Mouse (Mus musculus) spleen, postnatal 4 days (tissue): ENCODE results near the gene Slc8b1.
A peak's percentile ranks its signal among the peaks of the same experiment; 100 is the strongest.

Experiments
- DNase-seq, 2 experiments: peaks; one replicate each; pipeline ENCODE4 v3.0.0; 2022; ENCODE audit warnings: low spot score in 2 of 2

Gene Slc8b1

GRCm38 (mm10) chr5:120526311-120526710 is 15.3 kb downstream of the Slc8b1 start:
- DNase-seq = no peak

GRCm38 (mm10) chr5:120527296-120527964 is 16.5 kb downstream of the Slc8b1 start:
- no peak for DNase-seq

- DNase-seq = no peak
Observed at GRCm38 (mm10) chr5:120531631-120532030, 20.7 kb downstream of the Slc8b1 start.

- no peak for DNase-seq
Observed at GRCm38 (mm10) chr5:120534071-120534685, 23.2 kb downstream of the Slc8b1 start.

DNA sequence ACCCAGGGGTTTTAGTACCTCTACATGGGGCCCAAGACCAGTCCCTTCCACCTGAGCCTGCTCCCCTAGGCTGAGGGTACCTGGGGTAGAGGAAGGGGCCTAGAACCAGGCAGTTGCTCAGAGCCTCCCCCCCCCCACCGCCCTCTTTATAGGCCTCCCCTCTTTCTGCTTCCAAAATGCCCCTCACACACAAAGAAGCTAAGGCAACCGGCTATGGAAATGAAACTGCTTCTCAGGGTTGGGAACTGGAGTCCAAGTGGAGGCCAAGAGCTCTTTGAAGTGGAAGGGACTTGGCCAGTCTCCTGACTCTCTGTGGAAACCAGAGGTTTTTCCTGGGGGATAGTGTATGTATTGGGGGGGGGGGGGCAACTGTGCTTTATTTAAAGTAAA is 23.7 kb downstream of the Slc8b1 start:
- DNase-seq = no peak

GRCm38 (mm10) chr5:120536046-120536445 is 25.1 kb downstream of the Slc8b1 start:
- DNase-seq = no peak

DNA sequence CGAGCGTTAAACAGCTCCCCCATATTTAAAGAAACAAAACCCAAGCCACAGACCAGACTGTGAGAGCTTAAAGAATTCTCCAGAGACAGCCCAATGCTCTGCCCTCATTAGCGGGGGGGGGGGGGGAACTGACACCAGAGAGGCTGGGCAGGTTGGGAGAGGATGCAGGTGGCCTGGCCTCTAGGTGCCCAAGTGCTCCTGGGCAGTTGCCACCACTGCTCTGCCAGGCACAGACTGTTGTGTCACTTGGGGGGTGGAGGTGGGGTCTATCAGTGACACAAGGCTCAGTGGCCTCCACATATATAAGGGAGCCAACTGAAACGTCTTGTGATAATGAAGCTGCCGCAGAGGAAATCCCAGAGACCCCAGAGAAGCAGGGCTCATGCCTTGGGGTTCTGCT is 25.7 kb downstream of the Slc8b1 start:
- no peak for DNase-seq

DNA sequence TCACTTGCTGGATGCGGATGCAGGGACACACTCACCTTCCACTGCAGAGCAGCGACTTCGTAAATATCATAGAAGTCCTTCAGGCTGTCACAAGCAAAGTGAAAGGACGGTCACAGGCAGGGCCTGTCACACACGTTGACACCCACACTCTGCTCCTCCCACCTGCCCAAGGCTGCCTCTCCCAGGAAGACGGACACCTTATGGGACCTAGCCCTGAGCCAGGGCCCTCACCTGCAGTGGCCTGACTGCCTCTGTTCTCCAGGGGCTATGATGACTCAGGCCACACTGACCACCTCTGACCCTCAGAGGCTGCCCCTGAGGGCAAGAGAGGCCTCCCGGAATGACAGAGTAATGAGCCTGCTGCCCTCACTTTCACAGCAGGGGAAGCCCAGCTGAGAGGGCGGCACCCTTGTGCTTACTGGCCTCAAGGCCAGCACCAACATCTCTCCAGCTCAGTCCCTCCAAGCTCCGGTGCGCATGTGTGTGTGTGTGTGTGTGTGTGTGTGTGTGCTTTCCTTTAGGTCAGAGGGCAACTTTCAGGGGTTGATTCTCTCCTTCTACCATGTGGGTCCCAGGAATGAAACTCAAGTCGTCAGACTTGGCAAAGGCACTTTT is 37.4 kb downstream of the Slc8b1 start:
- DNase-seq = no peak

- no peak for DNase-seq
Observed at GRCm38 (mm10) chr5:120550137-120550536, 39.2 kb downstream of the Slc8b1 start.

DNA sequence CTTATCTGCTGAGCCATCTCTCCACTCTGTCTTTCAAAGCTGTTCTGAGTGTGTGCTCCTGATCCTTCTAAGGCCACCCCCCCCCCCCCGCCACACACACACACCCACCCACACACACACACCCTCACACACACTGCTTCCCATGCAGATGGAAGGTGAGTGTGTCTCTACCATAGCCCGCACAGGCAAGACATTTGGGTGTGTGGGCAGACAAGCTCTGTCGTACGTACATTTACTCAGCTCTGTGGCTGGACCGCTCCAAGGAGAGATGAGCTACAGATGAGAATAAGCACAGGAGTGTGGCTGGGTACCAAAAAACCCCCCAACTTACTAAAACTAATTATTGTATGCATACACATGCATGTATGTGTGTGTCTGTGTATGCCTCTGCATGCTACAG is 39.7 kb downstream of the Slc8b1 start:
- DNase-seq = no peak

DNA sequence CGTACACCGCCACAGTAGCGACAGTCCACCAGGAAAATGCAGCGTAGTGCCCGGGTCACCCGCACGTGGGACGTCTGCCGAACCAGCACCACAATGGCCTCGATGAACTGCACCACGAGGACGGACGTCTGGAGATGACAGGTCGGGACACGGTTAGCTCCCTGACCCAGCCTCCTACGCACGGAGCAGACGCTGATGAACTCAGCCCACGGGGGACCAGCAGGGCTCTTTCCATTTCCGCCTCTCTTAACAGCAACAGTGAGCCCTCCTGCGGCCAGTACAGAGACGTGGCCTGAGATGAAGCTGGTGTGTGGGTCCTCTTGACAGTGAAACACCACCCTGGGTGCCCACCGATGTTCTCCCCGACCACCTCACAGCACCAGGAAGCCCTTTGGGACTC is 44.9 kb downstream of the Slc8b1 start:
- DNase-seq = no peak

DNA sequence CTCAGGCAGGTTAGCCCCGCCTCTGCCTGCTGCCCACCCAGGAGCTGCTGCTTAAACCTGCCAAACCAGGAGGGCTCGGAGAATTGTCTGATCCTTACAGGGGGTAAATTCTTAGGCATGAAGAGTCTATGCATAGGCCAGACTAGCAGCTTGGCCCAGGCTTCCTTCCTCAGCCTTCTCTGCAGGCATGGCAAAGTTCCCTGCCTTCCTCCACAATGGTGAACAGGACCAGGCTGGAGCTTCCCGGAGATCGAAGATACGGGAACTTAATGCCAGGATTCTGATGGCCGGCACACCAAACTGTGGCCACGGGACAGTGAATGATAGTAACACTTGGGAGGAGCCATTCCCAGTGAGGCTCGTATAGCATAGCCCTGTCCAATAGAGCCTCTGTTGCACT is 47.1 kb downstream of the Slc8b1 start:
- DNase-seq = no peak

DNA sequence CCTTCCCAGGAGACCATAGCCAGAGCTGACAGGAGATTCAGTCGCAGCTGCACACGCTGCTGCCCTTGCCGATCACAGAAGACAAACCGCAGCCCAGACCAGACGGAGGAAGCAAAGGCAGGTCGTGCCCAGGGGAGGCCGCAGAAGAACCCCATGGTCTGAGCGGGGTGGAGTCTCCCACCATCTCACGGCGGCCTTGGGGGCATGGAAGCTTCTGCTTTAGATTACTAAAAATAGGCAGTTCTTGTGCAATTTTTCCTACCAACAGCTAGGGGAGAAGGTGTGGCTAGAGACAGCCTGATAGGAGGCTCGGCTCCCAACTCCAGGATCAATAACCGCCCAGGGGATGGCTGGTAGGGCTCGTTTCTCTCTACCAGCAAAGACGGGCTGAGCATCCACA is 47.8 kb downstream of the Slc8b1 start:
- DNase-seq = peak in 1 of 2 experiments; percentile 76

DNA sequence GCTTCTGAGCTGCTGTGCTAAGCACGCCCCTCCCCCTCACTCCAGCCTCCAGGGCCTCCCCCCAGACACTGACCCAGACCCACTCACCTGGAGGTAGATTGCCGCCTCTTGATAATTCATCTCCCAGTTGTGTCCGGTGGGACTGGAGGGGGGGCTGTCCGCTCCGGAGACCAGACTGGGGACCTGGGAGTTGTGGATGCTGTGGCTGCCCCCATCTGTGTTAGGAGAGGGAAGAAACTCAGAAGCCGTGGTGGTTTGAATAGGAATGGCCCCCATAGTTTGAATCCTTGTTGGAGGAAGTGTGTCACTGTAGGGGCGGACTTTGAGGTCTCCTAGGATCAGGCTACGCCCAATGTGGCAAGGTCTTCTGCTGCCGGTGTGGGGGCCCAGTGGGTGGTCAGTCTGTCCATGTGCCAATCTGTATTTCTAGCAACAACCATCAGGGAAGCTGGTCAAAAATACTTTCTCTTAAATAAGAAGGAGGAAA is 49.2 kb downstream of the Slc8b1 start:
- DNase-seq = no peak

DNA sequence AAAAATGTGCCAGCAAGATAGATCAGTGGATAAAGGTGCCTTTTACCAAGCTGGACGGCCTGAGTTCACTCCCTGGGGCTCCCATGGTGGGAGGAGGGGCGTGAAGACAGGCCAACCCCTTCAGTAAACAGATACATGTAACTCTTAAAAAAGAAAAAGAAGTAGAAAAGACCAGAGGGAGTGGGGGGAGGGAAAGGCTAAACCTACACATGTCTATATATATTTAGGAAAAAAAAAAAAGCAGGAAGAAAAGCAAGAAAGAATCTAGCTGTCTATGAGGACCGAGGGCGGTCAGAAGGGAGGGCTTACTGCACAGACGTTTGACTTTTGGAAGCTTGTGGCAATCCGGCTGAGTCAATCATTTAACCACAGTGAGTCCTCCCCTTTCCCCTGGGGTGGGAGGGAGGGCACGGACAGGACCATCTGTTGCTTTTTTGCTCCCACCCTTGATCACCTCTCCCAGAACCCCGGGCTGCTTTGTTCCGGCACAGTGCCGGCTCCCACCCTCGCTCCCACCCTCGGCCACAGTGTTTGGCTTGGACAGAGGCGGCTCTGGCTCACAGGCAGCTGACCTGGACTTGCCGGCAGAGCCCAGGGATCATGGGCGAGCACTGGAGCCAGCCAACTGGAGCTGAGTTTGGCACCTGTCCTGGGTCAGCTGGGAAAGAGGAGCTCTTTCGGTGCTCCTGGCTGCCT is 49.8 kb downstream of the Slc8b1 start:
- DNase-seq = no peak

- no peak for DNase-seq
Observed at GRCm38 (mm10) chr5:120562956-120563913, 52.3 kb downstream of the Slc8b1 start.

DNA sequence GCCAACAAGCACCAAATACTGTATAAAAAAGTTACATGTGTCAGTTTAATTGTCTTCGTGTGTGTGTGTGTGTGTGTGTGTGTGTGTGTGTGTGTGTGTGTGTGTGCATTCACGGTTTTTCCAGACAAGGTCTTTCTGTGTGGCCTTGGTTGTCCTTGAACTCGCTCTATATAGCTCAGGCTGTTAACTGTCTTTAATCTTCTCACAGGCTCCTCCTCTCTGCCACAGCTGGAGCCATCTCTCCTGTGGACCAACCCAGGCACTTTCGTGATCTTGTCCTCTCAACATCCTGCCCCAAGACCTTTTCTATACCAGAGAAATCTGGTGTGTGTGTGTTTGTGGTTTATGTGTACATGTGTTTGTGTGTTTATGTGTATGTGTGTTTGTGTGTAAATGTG is 52.9 kb downstream of the Slc8b1 start:
- DNase-seq = no peak

DNA sequence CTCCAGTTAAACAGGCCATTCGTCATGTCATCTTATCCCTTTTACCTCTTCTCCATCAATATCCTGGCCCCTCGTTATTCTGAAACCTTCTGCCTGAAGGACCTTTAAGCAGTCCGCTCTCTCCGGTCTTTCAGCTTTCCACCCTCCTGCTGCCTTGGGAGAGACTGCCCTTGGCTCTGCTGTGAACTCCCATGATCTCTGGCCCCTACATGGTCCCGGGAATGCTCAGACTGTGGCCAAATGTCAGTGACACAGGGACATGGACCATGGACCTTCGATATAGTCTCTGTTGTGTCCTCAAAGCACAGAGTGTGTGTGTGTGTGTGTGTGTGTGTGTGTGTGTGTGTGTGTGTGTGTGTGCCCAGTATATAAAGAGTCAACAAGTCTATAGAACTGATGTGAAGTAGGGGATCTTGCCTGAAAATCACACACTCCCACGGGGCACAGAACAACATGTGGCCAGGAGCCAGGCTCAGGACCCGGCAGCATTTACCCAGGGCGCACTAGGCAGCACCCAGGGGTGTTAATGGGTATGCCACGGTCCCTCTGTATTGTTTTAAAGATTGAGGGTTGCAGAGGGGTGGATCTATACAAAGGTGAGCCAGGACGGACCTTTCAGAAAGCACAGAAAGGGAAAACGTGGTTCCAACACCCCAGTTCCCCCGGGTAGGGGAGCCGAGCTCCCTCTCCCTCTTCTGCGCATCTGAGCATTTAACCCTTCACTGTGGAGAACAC is 54.4 kb downstream of the Slc8b1 start:
- DNase-seq = no peak

GRCm38 (mm10) chr5:120566101-120566500 is 55.1 kb downstream of the Slc8b1 start:
- DNase-seq = no peak

DNA sequence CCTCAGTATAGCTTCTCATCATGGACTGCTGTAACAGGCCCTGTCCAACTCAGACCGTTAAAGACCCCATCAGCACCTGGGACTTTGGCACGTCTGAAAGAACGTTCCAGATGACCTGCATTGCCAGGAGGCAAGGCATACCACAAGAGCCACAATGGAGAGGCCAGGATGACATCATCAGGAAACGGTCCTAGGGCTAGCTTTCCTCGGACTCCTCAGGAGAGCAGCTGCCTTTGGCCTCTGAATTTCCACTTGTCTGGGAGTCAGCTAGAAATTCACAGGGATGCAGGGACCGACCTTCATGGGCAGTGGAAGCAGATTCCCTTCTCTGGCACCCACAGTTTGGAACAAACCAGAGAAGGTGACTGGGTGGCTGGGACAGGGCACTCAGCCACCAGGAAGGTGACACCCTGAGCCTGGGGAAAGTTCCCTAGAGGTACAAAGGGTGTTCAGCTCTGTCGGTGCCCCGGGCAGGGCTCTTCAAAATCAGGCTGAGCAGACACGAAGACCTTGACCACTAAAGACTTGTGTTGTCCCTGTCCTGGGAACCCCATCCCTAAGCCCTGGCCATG is 55.8 kb downstream of the Slc8b1 start:
- no peak for DNase-seq
